Mouse (Mus musculus) frontal cortex, postnatal 14 days (tissue): ENCODE measurements at regions not wholly inside any gene's neighbourhood (a gene's known extent, or its start where the extent isn't known, plus 50 kb on each side); places are given as distances from the start of the nearest gene placed in this dataset.
"Not testable (repeated sequence)": the region's sequence is repeated elsewhere in the genome, so short reads cannot be mapped to it uniquely, and the experiment has no call there.

Source experiments
- DNase-seq, 2 experiments: peaks; one replicate each; pipeline ENCODE4 v3.0.0; 2022; ENCODE audit warnings: low spot score in 2 of 2

- peak in 1 of 2 experiments; percentile 8 for DNase-seq
Observed at GRCm38 (mm10) chr10:49985038-49985437, 196.5 kb upstream of the Grik2 start.

- DNase-seq, result no peak
Observed at GRCm38 (mm10) chr10:49952434-49952833, 163.9 kb upstream of the Grik2 start.

GRCm38 (mm10) chr10:49937305-49937704, 148.7 kb upstream of the Grik2 start:
- DNase-seq, result not testable (repeated sequence)

- DNase-seq, result not testable (repeated sequence)
Observed at GRCm38 (mm10) chr10:49909206-49909605, 120.6 kb upstream of the Grik2 start.

GRCm38 (mm10) chr10:49908126-49908525, 119.6 kb upstream of the Grik2 start:
- not testable (repeated sequence) for DNase-seq

GRCm38 (mm10) chr10:49904626-49905025, 116.1 kb upstream of the Grik2 start:
- DNase-seq, result not testable (repeated sequence)

- DNase-seq, result no peak
Observed at GRCm38 (mm10) chr10:49895436-49895835, 106.9 kb upstream of the Grik2 start.

GRCm38 (mm10) chr10:49884106-49884505, 95.5 kb upstream of the Grik2 start:
- no peak for DNase-seq

GRCm38 (mm10) chr10:49883444-49883843, 94.9 kb upstream of the Grik2 start:
- no peak for DNase-seq

- DNase-seq, result no peak
Observed at GRCm38 (mm10) chr10:49863800-49864199, 75.2 kb upstream of the Grik2 start.

GRCm38 (mm10) chr10:49847686-49848085, 59.1 kb upstream of the Grik2 start:
- no peak for DNase-seq

- DNase-seq, result no peak
Observed at GRCm38 (mm10) chr10:49844308-49844707, 55.7 kb upstream of the Grik2 start.
